8 mouse cellular contexts compared by ENCODE assay signal in genomic region chr11:120262356-120262901, GRCm38 (mm10). TPM values are rescaled to one million over a fixed set of nuclear protein-coding genes. Genes with fewer than 3 reads are reported as not detected.
DNase-seq lines count a peak whose midpoint lies in the region; ATAC-seq and TF ChIP-seq lines count a peak whose summit lies in the region.

No protein-coding gene starts in this region.

- in situ Hi-C loops in CH12.LX (cut with MboI; ENCODE audit: low pct_ligation_motif_present, low pct_unique_long_range_greater_than_20kb, low sequenced_read_pairs): no loop called here

- TF ChIP-seq EP300 in CH12.LX (IDR thresholded peaks at IDR 0.05; ENCODE audit: low read length): no peak

- H3K9ac ChIP-seq in CH12.LX (ENCODE audit: insufficient read depth, low read depth): no peak overlapping the region
- no peak overlapping the region for H3K9ac ChIP-seq in lung, embryonic 16.5 days (ENCODE audit: low read length)

- no peaks in the 10 kb centered on the region for H3K9me3 ChIP-seq in CH12.LX (replicated peaks; ENCODE audit: low read length)
- no peaks in the 10 kb centered on the region for H3K9me3 ChIP-seq in lung, embryonic 16.5 days (ENCODE audit: control insufficient read depth, low read length)

- peaks cover 6 to 23% of the 10 kb centered on the region in 2 experiments for H3K4me1 ChIP-seq in CH12.LX (ENCODE audit: control insufficient read depth in 1 of 2, insufficient read depth in 2 of 2)
- peaks cover 9% of the 10 kb centered on the region for H3K4me1 ChIP-seq in embryonic fibroblast, embryonic 13.5 days (ENCODE audit: control insufficient read depth, insufficient read depth, low read length)
- H3K4me1 ChIP-seq in lung, embryonic 16.5 days (replicated peaks; ENCODE audit: control insufficient read depth, insufficient read depth, low read length): peaks cover 64% of the 10 kb centered on the region

- dilution Hi-C loops in CH12.LX (cut with MboI; ENCODE audit: extremely low pct_ligation_motif_present, extremely low pct_unique_long_range_greater_than_20kb, low sequenced_read_pairs): no loop called here

- H3K79me2 ChIP-seq in CH12.LX (replicated peaks; ENCODE audit: control insufficient read depth, extremely low read depth, insufficient read depth, poor library complexity, severe bottlenecking): no peaks in the 10 kb centered on the region

- no peak overlapping the region for H3K4me3 ChIP-seq in CH12.LX (replicated peaks in 1 of 3; ENCODE audit: low read depth in 2 of 3, low read length in 2 of 3, poor library complexity in 1 of 3)
- no peak overlapping the region for H3K4me3 ChIP-seq in embryonic fibroblast, embryonic 13.5 days (ENCODE audit: insufficient read depth, low read length)
- H3K4me3 ChIP-seq in lung, embryonic 16.5 days (ENCODE audit: low read length): no peak overlapping the region

- peak; percentile 63 for ATAC-seq in lung, embryonic 16.5 days (ENCODE audit: low read depth)

- peak; percentile 55 for TF ChIP-seq RAD21 in CH12.LX (IDR thresholded peaks at IDR 0.05; ENCODE audit: low read depth, low read length)

- intact Hi-C loops in heart, postnatal 10 days (cut with DNase I): loop anchor here (2.0 to 5.0 kb wide), 2 partner anchors 22 to 150 kb away; no protein-coding TSS in a partner anchor

- H3K36me3 ChIP-seq in CH12.LX (replicated peaks in 1 of 2; ENCODE audit: control insufficient read depth in 1 of 2, insufficient read depth in 1 of 2, low read length in 1 of 2): no peaks in the 10 kb centered on the region
- H3K36me3 ChIP-seq in lung, embryonic 16.5 days (ENCODE audit: control insufficient read depth, insufficient read depth, low read length): no peaks in the 10 kb centered on the region

- peaks cover 93% of the 10 kb centered on the region for H3K27me3 ChIP-seq in CH12.LX (replicated peaks)
- H3K27me3 ChIP-seq in lung, embryonic 16.5 days (ENCODE audit: control insufficient read depth, insufficient read depth, low read depth, low read length): no peaks in the 10 kb centered on the region

- 10% methylated on average over 8 of the region's 8 CpGs for WGBS in lung, embryonic 16.5 days

- peak; percentile 53 for DNase-seq in CH12.LX (ENCODE audit: extremely low read depth)
- DNase-seq in adrenal gland, postnatal 4 days (ENCODE audit: low spot score in 2 of 2): peak; percentile 49 to 54
- DNase-seq in heart, postnatal 10 days: peak; percentile 88 to 91
- DNase-seq in kidney, postnatal 4 days: peak; percentile 86 to 91
- peak; percentile 61 for DNase-seq in ovary, adult 18-20 months (ENCODE audit: low spot score)
- peak; percentile 71 for DNase-seq in thymus, postnatal 25 days

- peak; percentile 77 to 95 for TF ChIP-seq CTCF in CH12.LX (conservative IDR thresholded peaks at IDR 0.05 in 1 of 2, IDR thresholded peaks at IDR 0.05 in 1 of 2; ENCODE audit: low read depth in 2 of 2, low read length in 2 of 2)
- peak; percentile 67 for TF ChIP-seq CTCF in embryonic fibroblast, embryonic 13.5 days (IDR thresholded peaks at IDR 0.05; ENCODE audit: borderline replicate concordance, insufficient read depth, low read length)

- TF ChIP-seq POLR2A in CH12.LX (IDR thresholded peaks at IDR 0.05; ENCODE audit: low read depth, low read length): no peak
- no peak for TF ChIP-seq POLR2A in embryonic fibroblast, embryonic 13.5 days (IDR thresholded peaks at IDR 0.05; ENCODE audit: low read depth, low read length)

- H3K27ac ChIP-seq in CH12.LX (ENCODE audit: insufficient read depth, low read depth): no peak overlapping the region
- H3K27ac ChIP-seq in embryonic fibroblast, embryonic 13.5 days (ENCODE audit: insufficient read depth, low read length): no peak overlapping the region
- peak overlapping the region; percentile 93 for H3K27ac ChIP-seq in lung, embryonic 16.5 days (ENCODE audit: low read length)

- no peak overlapping the region for H3K4me2 ChIP-seq in CH12.LX (ENCODE audit: insufficient read depth, low read depth, poor library complexity, severe bottlenecking)
- peak overlapping the region; percentile 17; the same call in 1 of the 2 replicates for H3K4me2 ChIP-seq in lung, embryonic 16.5 days (ENCODE audit: low read depth, low read length)

TF ChIP-seq in CH12.LX, 34 proteins besides CTCF, POLR2A, EP300 and RAD21:
- TF ChIP-seq BHLHE40 (IDR thresholded peaks at IDR 0.05; ENCODE audit: low read depth, low read length) (peak; percentile 62), MXI1 (IDR thresholded peaks at IDR 0.05; ENCODE audit: low read depth, low read length) (no peak), MAX (IDR thresholded peaks at IDR 0.05; ENCODE audit: low read length) (peak; percentile 32; the same call in 1 of the 2 replicates), RCOR1 (conservative IDR thresholded peaks at IDR 0.05; ENCODE audit: low read depth, low read length) (no peak), SMC3 (IDR thresholded peaks at IDR 0.05; ENCODE audit: low read depth, low read length) (peak; percentile 55)

RNA-seq across cellular contexts. Expression of gene Bahcc1, which starts 29.7 kb away (rescaled TPM):
- total RNA-seq in CH12.LX (2012; rRNA removed) (0.04 TPM in 2 replicates), CH12.LX (2014; rRNA removed) (not detected in 2 replicates)
- polyA plus RNA-seq in CH12.LX (2012; ENCODE audit: insufficient read length, low read depth): not detected in 2 replicates
- total RNA-seq in adrenal gland, postnatal 4 days (2021): 10 to 100 TPM; 25.3 to 26.7 TPM
- 17.9 and 18.6 TPM in 2 replicates for polyA plus RNA-seq in embryonic fibroblast, embryonic 13.5 days (2011; ENCODE audit: insufficient read length, low read depth, missing spikeins)
- total RNA-seq in heart, postnatal 10 days (2021): 10 to 100 TPM in 1 of 2 experiments, 1 to 10 TPM in 1; 8.8 to 14.1 TPM
- polyA plus RNA-seq in lung, embryonic 16.5 days (2015; fragmentation: Nextera tagmentation; extraction: Ambion mirVana): 7.0 and 7.5 TPM in 2 replicates

Comparison
In these comparisons a context has a peak if more than half of its experiments do, and no peak if none do; other contexts are left out.
1. RNA of gene Bahcc1, which starts 29.7 kb away (total RNA-seq): 25.3 to 26.7 TPM in adrenal gland, postnatal 4 days and 8.8 to 14.1 TPM in heart, postnatal 10 days; 0.04 TPM in CH12.LX; every median in the first group is over 4 times any median in the second.
2. Peak in every context shown above with its lines, with median percentiles within 50 percentile points of each other: DNase-seq.